Mouse (Mus musculus) neural tube, embryonic 14.5 days (tissue): Measurements from ENCODE around the gene Bri3bp. TPM values are rescaled to one million over a fixed set of nuclear protein-coding genes. Genes with fewer than 3 reads are reported as not detected.
A peak's percentile ranks its signal among the peaks of the same experiment; 100 is the strongest.

Experiments
- ATAC-seq: fragments of 200-750 bp; cut with Nextera tagmentation; 2 replicates; pipeline ENCODE4 v1.8.0; 2017; ENCODE audit warnings: low read depth, mild to moderate bottlenecking, moderate TSS enrichment, moderate library complexity
- H3K27ac ChIP-seq: fragments of 300-500 bp; sonication (generic); 2 replicates; pipeline ENCODE4 v1.5.1; 2014; ENCODE audit warnings: low read depth, mild to moderate bottlenecking, control low read depth, low read length, moderate library complexity, mixed read lengths
- H3K27me3 ChIP-seq: fragments of 300-500 bp; sonication (generic); 2 replicates; pipeline ENCODE4 v1.6.1; 2014; ENCODE audit warnings: low read length; ENCODE audit not compliant: control insufficient read depth, insufficient read depth
- H3K36me3 ChIP-seq: fragments of 300-500 bp; sonication (generic); 2 replicates; pipeline ENCODE4 v1.6.1; 2014; ENCODE audit warnings: low read length, mixed read lengths; ENCODE audit not compliant: control insufficient read depth, insufficient read depth
- H3K4me1 ChIP-seq: fragments of 300-500 bp; sonication (generic); 2 replicates; pipeline ENCODE4 v1.6.1; 2014; ENCODE audit warnings: low read length; ENCODE audit not compliant: control insufficient read depth, insufficient read depth
- H3K4me2 ChIP-seq: fragments of 300-500 bp; sonication (generic); 2 replicates; pipeline ENCODE4 v1.6.1; 2014; ENCODE audit warnings: mild to moderate bottlenecking, low read depth, low read length, control low read depth
- H3K4me3 ChIP-seq: fragments of 300-500 bp; sonication (generic); 2 replicates; pipeline ENCODE4 v1.5.1; 2014; ENCODE audit warnings: low read depth, low read length, control low read depth, mixed read lengths
- H3K9ac ChIP-seq: fragments of 300-500 bp; sonication (generic); replicated peaks from 2 replicates; pipeline ENCODE4 v1.6.1; 2014; ENCODE audit warnings: low read depth, mild to moderate bottlenecking, control low read depth, low read length, mixed read lengths
- H3K9me3 ChIP-seq: fragments of 300-500 bp; sonication (generic); 2 replicates; pipeline ENCODE4 v1.6.1; 2016; ENCODE audit warnings: low read length; ENCODE audit not compliant: control insufficient read depth
- WGBS: fragments of 180-500 bp; shearing (Covaris S2); extraction: QIAGEN DNeasy Blood & Tissue Kit; methylation state at CpG from one replicate; pipeline ENCODE4 v1.1.7; 2014; 5-methylcytosine and 5-hydroxymethylcytosine counted together
- polyA plus RNA-seq: library from polyadenylated mRNA; unstranded; fragments of >200 nt; fragmentation: Nextera tagmentation; extraction: Ambion mirVana; gene quantifications from 2 replicates; pipeline ENCODE4 v1.2.1, GENCODE M21; 2014

Bri3bp gene
- polyA plus RNA-seq, 1 experiment from 2014 or later = 40.5 TPM

GRCm38 (mm10) chr5:125402476-125402875 lies 38.9 kb upstream of the Bri3bp start:
- 66% methylated on average over 10 of the region's 10 CpGs for WGBS
- Histone ChIP-seq H3K4me2 (no peak overlapping the region), H3K36me3 (no peaks in the 10 kb centered on the region), H3K27me3 (no peaks in the 10 kb centered on the region), H3K27ac (no peak overlapping the region), H3K9me3 (no peaks in the 10 kb centered on the region), H3K9ac (no peak overlapping the region), H3K4me3 (no peak overlapping the region), H3K4me1 (peaks cover 7% of the 10 kb centered on the region)
- no peak for ATAC-seq

GRCm38 (mm10) chr5:125402991-125403390 lies 38.4 kb upstream of the Bri3bp start:
- Histone ChIP-seq H3K4me2 (no peak overlapping the region), H3K4me1 (peaks cover 7% of the 10 kb centered on the region), H3K9me3 (no peaks in the 10 kb centered on the region), H3K27me3 (no peaks in the 10 kb centered on the region), H3K4me3 (no peak overlapping the region), H3K9ac (no peak overlapping the region), H3K36me3 (no peaks in the 10 kb centered on the region), H3K27ac (no peak overlapping the region)
- 60% methylated on average over 6 of the region's 6 CpGs for WGBS
- no peak for ATAC-seq

- Histone ChIP-seq H3K27ac (peak overlapping the region; percentile 39; the same call in 1 of the 2 replicates), H3K27me3 (no peaks in the 10 kb centered on the region), H3K4me1 (peaks cover 7% of the 10 kb centered on the region), H3K9me3 (no peaks in the 10 kb centered on the region), H3K36me3 (no peaks in the 10 kb centered on the region), H3K4me2 (peak overlapping the region; percentile 56), H3K9ac (no peak overlapping the region; the same call in 1 of the 2 replicates), H3K4me3 (peak overlapping the region; percentile 46)
- WGBS = 15% methylated on average over 31 of the region's 31 CpGs
- ATAC-seq = no peak
These were observed 37.6 kb upstream of the Bri3bp start for GRCm38 (mm10) chr5:125403481-125404465.

DNA sequence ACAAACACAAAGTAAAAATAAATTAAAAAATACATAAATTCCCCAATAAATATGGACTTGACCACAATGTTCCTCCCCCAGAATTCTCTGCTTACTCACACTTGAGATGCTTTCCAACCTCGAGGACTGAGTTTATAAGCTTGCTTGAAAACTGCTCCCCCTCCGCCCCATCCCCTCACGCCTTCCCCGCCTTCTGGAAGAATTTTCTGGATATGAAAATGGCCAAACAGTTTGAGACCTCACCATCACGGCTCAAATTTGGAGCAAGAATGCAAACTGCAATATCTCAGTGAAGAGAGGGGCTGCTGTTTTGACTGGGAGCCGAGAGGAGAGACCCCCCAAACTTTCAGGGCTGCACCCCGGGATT lies 36.8 kb upstream of the Bri3bp start:
- no peak for ATAC-seq

GRCm38 (mm10) chr5:125404903-125405545 lies 36.3 kb upstream of the Bri3bp start:
- peak; percentile 31; the same call in 1 of the 2 replicates for ATAC-seq
- Histone ChIP-seq H3K27me3 (no peaks in the 10 kb centered on the region), H3K4me3 (peak overlapping the region; percentile 46), H3K9ac (peak overlapping the region; percentile 52), H3K36me3 (no peaks in the 10 kb centered on the region), H3K4me2 (peak overlapping the region; percentile 44), H3K9me3 (no peaks in the 10 kb centered on the region), H3K4me1 (peaks cover 7% of the 10 kb centered on the region), H3K27ac (peak overlapping the region; percentile 73)
- 1% methylated on average over 28 of the region's 28 CpGs for WGBS

More for the DNA sequence above, 36.8 kb upstream of the Bri3bp start:
- Histone ChIP-seq H3K4me1 (peaks cover 7% of the 10 kb centered on the region), H3K36me3 (no peaks in the 10 kb centered on the region), H3K4me3 (peak overlapping the region; percentile 46), H3K9ac (peak overlapping the region; percentile 52; the same call in 1 of the 2 replicates), H3K27me3 (no peaks in the 10 kb centered on the region), H3K27ac (peak overlapping the region; percentile 73), H3K4me2 (peak overlapping the region; percentile 44), H3K9me3 (no peaks in the 10 kb centered on the region)
- WGBS = 2% methylated on average over 7 of the region's 7 CpGs

- Histone ChIP-seq H3K4me3 (peak overlapping the region; percentile 46), H3K9ac (peak overlapping the region; percentile 52), H3K4me1 (peaks cover 7% of the 10 kb centered on the region), H3K36me3 (no peaks in the 10 kb centered on the region), H3K4me2 (peak overlapping the region; percentile 44), H3K9me3 (no peaks in the 10 kb centered on the region), H3K27me3 (no peaks in the 10 kb centered on the region), H3K27ac (peak overlapping the region; percentile 73)
- peak; percentile 73 for ATAC-seq
- under 1% methylated on average over 31 of the region's 31 CpGs for WGBS
These were observed 35.7 kb upstream of the Bri3bp start for GRCm38 (mm10) chr5:125405546-125406248.

GRCm38 (mm10) chr5:125406322-125407016 lies 34.9 kb upstream of the Bri3bp start:
- Histone ChIP-seq H3K9me3 (no peaks in the 10 kb centered on the region), H3K4me1 (peaks cover 7% of the 10 kb centered on the region), H3K36me3 (no peaks in the 10 kb centered on the region), H3K27ac (peak overlapping the region; percentile 73), H3K9ac (peak overlapping the region; percentile 42), H3K4me3 (peak overlapping the region; percentile 46), H3K4me2 (peak overlapping the region; percentile 43), H3K27me3 (no peaks in the 10 kb centered on the region)
- peak; percentile 25; the same call in 1 of the 2 replicates for ATAC-seq
- WGBS = 2% methylated on average over 20 of the region's 20 CpGs

DNA sequence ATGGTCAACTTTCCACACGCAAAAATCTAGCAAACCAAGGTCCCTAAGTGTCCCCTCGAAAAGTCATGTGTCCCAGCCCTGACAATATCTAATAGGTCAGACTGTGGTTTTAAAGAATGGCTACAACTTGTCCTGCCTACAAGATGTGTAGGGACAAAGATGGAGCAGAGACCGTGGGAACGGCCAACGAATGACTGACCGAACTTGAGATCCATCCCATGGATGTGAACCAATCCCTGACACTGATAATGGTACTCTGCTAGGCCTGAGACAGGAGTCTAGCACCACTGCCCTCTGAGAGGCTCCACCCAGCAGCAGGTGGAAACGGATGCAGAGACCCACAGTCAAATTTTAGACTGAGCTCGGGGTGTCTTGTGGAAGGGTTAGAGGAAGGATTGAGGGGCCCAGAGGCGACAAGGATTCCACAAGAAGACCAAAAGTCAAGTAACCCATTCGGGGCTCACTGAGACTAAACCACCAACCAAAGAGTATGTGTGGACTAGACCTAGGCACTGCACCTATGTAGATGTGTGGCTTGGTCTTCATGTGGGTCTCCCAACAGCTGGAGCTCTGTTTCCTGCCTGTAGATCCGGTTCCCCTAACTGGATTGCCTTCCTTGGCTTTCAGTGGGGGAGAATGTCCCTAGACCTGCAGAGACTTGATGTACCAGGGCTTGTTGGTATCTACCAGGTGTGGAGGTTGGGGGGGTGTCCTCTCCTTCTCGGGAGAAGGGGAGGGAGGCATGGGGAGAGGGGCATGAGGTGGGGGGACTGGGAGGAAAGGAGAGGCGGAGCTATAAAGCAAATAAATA lies 34.1 kb upstream of the Bri3bp start:
- Histone ChIP-seq H3K27ac (peak overlapping the region; percentile 73), H3K4me3 (peak overlapping the region; percentile 46), H3K4me2 (peak overlapping the region; percentile 43), H3K9me3 (no peaks in the 10 kb centered on the region), H3K27me3 (no peaks in the 10 kb centered on the region), H3K4me1 (peaks cover 7% of the 10 kb centered on the region), H3K36me3 (no peaks in the 10 kb centered on the region), H3K9ac (peak overlapping the region; percentile 42; the same call in 1 of the 2 replicates)
- ATAC-seq = no peak
- 66% methylated on average over 13 of the region's 13 CpGs for WGBS
